In genomic region chr6:142524635-142525308, GRCm38 (mm10) we compare ENCODE assay signal across 9 mouse cellular contexts. TPM values are rescaled to one million over a fixed set of nuclear protein-coding genes. Genes with fewer than 3 reads are reported as not detected.
DNase-seq lines count a peak whose midpoint lies in the region; ATAC-seq and TF ChIP-seq lines count a peak whose summit lies in the region.
"Had no signal": no experiment of that assay in that cellular context is flagged by ENCODE, and none has a peak within 500 bp of the region (broad histone marks: within the 10 kb centered on the region; RNA-seq: fewer than 3 reads in every experiment).

No protein-coding gene starts in this region.

- no peaks in the 10 kb centered on the region for H3K36me3 ChIP-seq in G1E (replicated peaks)
- no peaks in the 10 kb centered on the region for H3K36me3 ChIP-seq in forebrain, embryonic 10.5 days (replicated peaks)
- H3K36me3 ChIP-seq in heart, postnatal 0 days (replicated peaks; ENCODE audit: control insufficient read depth, insufficient read depth, low read length): no peaks in the 10 kb centered on the region
- no peaks in the 10 kb centered on the region for H3K36me3 ChIP-seq in lung, embryonic 15.5 days

- H3K4me2 ChIP-seq in heart, postnatal 0 days (ENCODE audit: low read depth, low read length): no peak overlapping the region
- H3K4me2 ChIP-seq in lung, embryonic 15.5 days: no peak overlapping the region

- no peak for TF ChIP-seq CTCF in G1E (IDR thresholded peaks at IDR 0.05; ENCODE audit: low read depth, low read length)
- TF ChIP-seq CTCF in heart, postnatal 0 days (IDR thresholded peaks at IDR 0.05; ENCODE audit: low read depth): peak; percentile 89

- peak; percentile 59 for ATAC-seq in G1E (ENCODE audit: extremely low read depth, insufficient number of reproducible peaks, low FRiP score, poor library complexity, severe bottlenecking)
- ATAC-seq in heart, postnatal 0 days (ENCODE audit: insufficient read depth, low read depth): peak; percentile 68; the same call in 1 of the 2 replicates
- peak; percentile 74 for ATAC-seq in lung, embryonic 15.5 days (ENCODE audit: borderline replicate concordance, extremely low read depth, low FRiP score, low TSS enrichment)
- ATAC-seq in erythroblast, adult 5-6 weeks (replicated peaks; ENCODE audit: low FRiP score, poor library complexity, severe bottlenecking): no peak

- TF ChIP-seq EP300 in heart, postnatal 0 days (IDR thresholded peaks at IDR 0.05; ENCODE audit: low read depth): no peak

- peak; percentile 4 for DNase-seq in G1E (ENCODE audit: low spot score)
- peak; percentile 65 for DNase-seq in adrenal gland, postnatal 25 days
- peak; percentile 59 for DNase-seq in forebrain, embryonic 10.5 days (ENCODE audit: extremely low spot score, low spot score)
- DNase-seq in heart, postnatal 0 days (ENCODE audit: low spot score): peak; percentile 85
- peak; percentile 67 to 90 for DNase-seq in kidney, postnatal 36 days
- peak; percentile 82 for DNase-seq in retina, postnatal 1 day

- H3K4me3 ChIP-seq in G1E (ENCODE audit: low read depth, low read length): no peak overlapping the region
- H3K4me3 ChIP-seq in forebrain, embryonic 10.5 days: no peak overlapping the region
- H3K4me3 ChIP-seq in heart, postnatal 0 days (ENCODE audit: low read depth, low read length): no peak overlapping the region
- H3K4me3 ChIP-seq in lung, embryonic 15.5 days: no peak overlapping the region

- peaks cover 2% of the 10 kb centered on the region; the same call in 1 of the 2 replicates for H3K27me3 ChIP-seq in G1E (ENCODE audit: insufficient read depth, low read length)
- no peaks in the 10 kb centered on the region for H3K27me3 ChIP-seq in forebrain, embryonic 10.5 days (ENCODE audit: poor library complexity, severe bottlenecking)
- H3K27me3 ChIP-seq in heart, postnatal 0 days (ENCODE audit: control insufficient read depth, insufficient read depth, low read length): no peaks in the 10 kb centered on the region
- no peaks in the 10 kb centered on the region for H3K27me3 ChIP-seq in lung, embryonic 15.5 days

- no peak overlapping the region for H3K9ac ChIP-seq in heart, postnatal 0 days (replicated peaks; ENCODE audit: low read depth, low read length)
- no peak overlapping the region for H3K9ac ChIP-seq in lung, embryonic 15.5 days

- H3K27ac ChIP-seq in forebrain, embryonic 10.5 days: no peak overlapping the region
- no peak overlapping the region for H3K27ac ChIP-seq in heart, postnatal 0 days (ENCODE audit: low read depth)
- no peak overlapping the region for H3K27ac ChIP-seq in lung, embryonic 15.5 days

- H3K4me1 ChIP-seq in G1E (ENCODE audit: insufficient read depth, low read depth, low read length): no peaks in the 10 kb centered on the region
- no peaks in the 10 kb centered on the region; the same call in 1 of the 2 replicates for H3K4me1 ChIP-seq in forebrain, embryonic 10.5 days
- no peaks in the 10 kb centered on the region; the same call in 1 of the 2 replicates for H3K4me1 ChIP-seq in heart, postnatal 0 days (ENCODE audit: control insufficient read depth, insufficient read depth)
- H3K4me1 ChIP-seq in lung, embryonic 15.5 days: peaks cover 12% of the 10 kb centered on the region

- WGBS in forebrain, embryonic 10.5 days: 12% methylated on average over 4 of the region's 4 CpGs
- WGBS in heart, postnatal 0 days: 2% methylated on average over 4 of the region's 4 CpGs
- 2% methylated on average over 4 of the region's 4 CpGs for WGBS in lung, embryonic 15.5 days

- H3K9me3 ChIP-seq in G1E (replicated peaks): no peaks in the 10 kb centered on the region
- no peaks in the 10 kb centered on the region for H3K9me3 ChIP-seq in forebrain, embryonic 10.5 days
- H3K9me3 ChIP-seq in heart, postnatal 0 days (replicated peaks; ENCODE audit: control insufficient read depth, low read length): no peaks in the 10 kb centered on the region
- no peaks in the 10 kb centered on the region for H3K9me3 ChIP-seq in lung, embryonic 15.5 days

RNA-seq across cellular contexts. Expression of gene Ldhb, which starts 17.0 kb away (rescaled TPM):
- total RNA-seq in G1E (2014; fragmentation: Nextera tagmentation) (not detected in 2 replicates), G1E (2017) (not detected in 2 replicates)
- polyA plus RNA-seq in G1E (2012): 0.09 TPM in 1 of 2 replicates, not detected in the other
- total RNA-seq in adrenal gland, postnatal 25 days (2021): 150 and 155 TPM in 2 replicates
- polyA plus RNA-seq in forebrain, embryonic 10.5 days (2016; fragmentation: Nextera tagmentation; extraction: Ambion mirVana): 512 and 551 TPM in 2 replicates
- 851 and 887 TPM in 2 replicates for total RNA-seq in heart, postnatal 0 days (2014; rRNA removed; ENCODE audit: low replicate concordance)
- 2,292 and 2,354 TPM in 2 replicates for polyA plus RNA-seq in heart, postnatal 0 days (2015; fragmentation: Nextera tagmentation; extraction: Ambion mirVana)
- polyA plus RNA-seq in lung, embryonic 15.5 days (2015; fragmentation: Nextera tagmentation; extraction: Ambion mirVana): 252 and 254 TPM in 2 replicates
- total RNA-seq in erythroblast, adult 5-6 weeks (2015; ENCODE audit: low replicate concordance): 6.3 and 12.3 TPM in 2 replicates
- total RNA-seq in erythroblast, adult 5-6 weeks (2017; ENCODE audit: low replicate concordance): 6.0 and 11.8 TPM in 2 replicates

RNA-seq across cellular contexts. Expression of gene Kcnj8, which starts 46.6 kb away (rescaled TPM):
- not detected in 2 replicates for total RNA-seq in G1E (2014; fragmentation: Nextera tagmentation)
- total RNA-seq in G1E (2017): 0.16 TPM in 1 of 2 replicates, not detected in the other
- polyA plus RNA-seq in G1E (2012): not detected in 2 replicates
- 9.6 and 11.3 TPM in 2 replicates for total RNA-seq in adrenal gland, postnatal 25 days (2021)
- 0.26 and 0.89 TPM in 2 replicates for polyA plus RNA-seq in forebrain, embryonic 10.5 days (2016; fragmentation: Nextera tagmentation; extraction: Ambion mirVana)
- 14.8 and 40.4 TPM in 2 replicates for total RNA-seq in heart, postnatal 0 days (2014; rRNA removed; ENCODE audit: low replicate concordance)
- 19.8 and 21.5 TPM in 2 replicates for polyA plus RNA-seq in heart, postnatal 0 days (2015; fragmentation: Nextera tagmentation; extraction: Ambion mirVana)
- polyA plus RNA-seq in lung, embryonic 15.5 days (2015; fragmentation: Nextera tagmentation; extraction: Ambion mirVana): 18.3 and 19.7 TPM in 2 replicates
- total RNA-seq in erythroblast, adult 5-6 weeks (2015; ENCODE audit: low replicate concordance): not detected in 2 replicates
- not detected in 2 replicates for total RNA-seq in erythroblast, adult 5-6 weeks (2017; ENCODE audit: low replicate concordance)

RNA-seq across cellular contexts. Expression of gene Gys2, which starts 51.9 kb away (rescaled TPM):
- total RNA-seq in G1E (2014; fragmentation: Nextera tagmentation): not detected in 2 replicates
- total RNA-seq in G1E (2017): not detected in 2 replicates
- polyA plus RNA-seq in G1E (2012): not detected in 2 replicates
- total RNA-seq in adrenal gland, postnatal 25 days (2021): 3.4 and 6.6 TPM in 2 replicates
- not detected in 2 replicates for polyA plus RNA-seq in forebrain, embryonic 10.5 days (2016; fragmentation: Nextera tagmentation; extraction: Ambion mirVana)
- 0.76 TPM in 1 of 2 replicates, not detected in the other for total RNA-seq in heart, postnatal 0 days (2014; rRNA removed; ENCODE audit: low replicate concordance)
- 0.04 TPM in 1 of 2 replicates, not detected in the other for polyA plus RNA-seq in heart, postnatal 0 days (2015; fragmentation: Nextera tagmentation; extraction: Ambion mirVana)
- 0.10 and 0.36 TPM in 2 replicates for polyA plus RNA-seq in lung, embryonic 15.5 days (2015; fragmentation: Nextera tagmentation; extraction: Ambion mirVana)
- total RNA-seq in erythroblast, adult 5-6 weeks (2015; ENCODE audit: low replicate concordance): not detected in 2 replicates
- total RNA-seq in erythroblast, adult 5-6 weeks (2017; ENCODE audit: low replicate concordance): not detected in 2 replicates
- total RNA-seq: left cerebral cortex, adult 8-10 months had no signal

Comparison
In these comparisons a context has a peak if more than half of its experiments do, and no peak if none do; other contexts are left out.
1. DNase-seq: peak in every context shown above with its lines; median percentile 85 in heart, postnatal 0 days; 82 in retina, postnatal 1 day; 78 in kidney, postnatal 36 days; 65 in adrenal gland, postnatal 25 days; 59 in forebrain, embryonic 10.5 days; 4 in G1E.
2. RNA of gene Ldhb, which starts 17.0 kb away (total RNA-seq): 851 to 887 TPM in heart, postnatal 0 days and 150 to 155 TPM in adrenal gland, postnatal 25 days; 6.0 to 12.3 TPM in erythroblast, adult 5-6 weeks and not detected in G1E; every median in the first group is over 10 times any median in the second.